Mouse (Mus musculus) kidney, adult 2 months (tissue): Measurements from ENCODE around the gene Adcy7.

Source experiments
- CTCF ChIP-seq: fragments of 200-500 bp; conservative IDR thresholded peaks from 2 replicates; pipeline ENCODE4 v1.5.1; 2011; ENCODE audit warnings: low read depth, mild to moderate bottlenecking, control low read depth, low read length, moderate library complexity, mixed read lengths; ENCODE audit not compliant: insufficient read depth, insufficient read length
- POLR2A ChIP-seq: fragments of 200-500 bp; IDR thresholded peaks from one replicate; pipeline ENCODE4 v1.6.1; 2011; ENCODE audit warnings: low read depth, low read length, control low read depth

DNA sequence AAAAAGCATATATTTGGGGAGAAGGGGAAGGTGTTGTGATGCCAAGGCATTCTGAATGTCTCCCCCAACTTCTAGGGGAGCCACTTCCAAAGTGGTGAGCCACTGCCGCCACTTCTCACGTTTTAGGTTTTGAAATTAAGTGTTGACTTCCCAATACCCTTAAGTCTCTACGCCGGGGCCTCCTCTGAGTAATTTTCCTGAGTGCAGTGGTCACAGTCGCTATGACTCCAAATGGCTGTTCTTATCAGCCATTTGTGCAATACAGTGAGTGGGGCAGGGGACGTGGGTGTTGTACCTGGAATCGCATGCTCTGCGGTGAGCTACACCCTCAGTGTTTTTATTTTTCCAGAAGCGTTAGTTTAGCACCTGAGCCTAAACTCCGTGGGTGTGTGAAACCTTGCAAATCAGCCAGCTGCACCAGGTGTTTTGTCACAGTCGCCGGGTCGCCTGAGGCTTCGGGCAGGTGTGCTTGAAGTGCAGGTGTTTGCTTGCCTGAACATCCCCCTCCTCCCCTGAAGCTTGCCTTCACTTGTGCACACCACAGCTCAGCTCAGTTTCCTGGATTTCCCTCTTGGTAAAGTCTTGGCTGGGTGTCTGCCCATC is 5.3 kb upstream of the Adcy7 start:
- no peak for TF ChIP-seq CTCF
- TF ChIP-seq POLR2A, result no peak
